Mouse (Mus musculus) liver, embryonic 11.5 days (tissue): ENCODE measurements at regions not wholly inside any gene's neighbourhood (a gene's known extent, or its start where the extent isn't known, plus 50 kb on each side); places are given as distances from the start of the nearest gene placed in this dataset.

Experiments used
- ATAC-seq: fragments of 200-750 bp; cut with Nextera tagmentation; replicated peaks from 2 replicates; pipeline ENCODE4 v1.8.0; 2017; ENCODE audit warnings: moderate number of reproducible peaks, mild to moderate bottlenecking, moderate TSS enrichment, moderate library complexity; ENCODE audit not compliant: low FRiP score
- DNase-seq: peaks from one replicate; pipeline ENCODE4 v3.0.0-alpha.2; 2017; ENCODE audit warnings: low spot score
- H3K27ac ChIP-seq: fragments of 300-500 bp; sonication (generic); 2 replicates; pipeline ENCODE4 v1.5.1; 2014; ENCODE audit warnings: mild to moderate bottlenecking, low read depth, low read length, control low read depth
- H3K27me3 ChIP-seq: fragments of 300-500 bp; sonication (generic); replicated peaks from 2 replicates; pipeline ENCODE4 v1.6.1; 2014; ENCODE audit warnings: low read length, mixed read lengths; ENCODE audit not compliant: control insufficient read depth, insufficient read depth
- H3K36me3 ChIP-seq: fragments of 300-500 bp; sonication (generic); 2 replicates; pipeline ENCODE4 v1.6.1; 2014; ENCODE audit warnings: mild to moderate bottlenecking, low read length, moderate library complexity, mixed read lengths; ENCODE audit not compliant: control insufficient read depth, insufficient read depth
- H3K4me1 ChIP-seq: fragments of 300-500 bp; sonication (generic); replicated peaks from 2 replicates; pipeline ENCODE4 v1.6.1; 2014; ENCODE audit warnings: low read length, mixed read lengths; ENCODE audit not compliant: control insufficient read depth, insufficient read depth
- H3K4me2 ChIP-seq: fragments of 300-500 bp; sonication (generic); 2 replicates; pipeline ENCODE4 v1.6.1; 2014; ENCODE audit warnings: mild to moderate bottlenecking, control low read depth, moderate library complexity
- H3K4me3 ChIP-seq: fragments of 300-500 bp; sonication (generic); 2 replicates; pipeline ENCODE4 v1.5.1; 2014; ENCODE audit warnings: low read depth, low read length, control low read depth
- H3K9ac ChIP-seq: fragments of 300-500 bp; sonication (generic); 2 replicates; pipeline ENCODE4 v1.6.1; 2014; ENCODE audit warnings: low read depth, low read length, control low read depth
- H3K9me3 ChIP-seq: fragments of 300-500 bp; sonication (generic); 2 replicates; pipeline ENCODE4 v1.6.1; 2016; ENCODE audit warnings: low read length, inconsistent platforms, mixed read lengths; ENCODE audit not compliant: control insufficient read depth
- WGBS: fragments of 180-500 bp; shearing (Covaris S2); extraction: QIAGEN DNeasy Blood & Tissue Kit; methylation state at CpG from one replicate; pipeline ENCODE4 v1.1.7; 2014; 5-methylcytosine and 5-hydroxymethylcytosine counted together

- H3K4me2 ChIP-seq, result no peak overlapping the region
- no peak overlapping the region for H3K27ac ChIP-seq
- WGBS, result 75% methylated on average over 8 of the region's 8 CpGs
- H3K4me3 ChIP-seq, result no peak overlapping the region
- H3K9ac ChIP-seq, result no peak overlapping the region
- no peak for ATAC-seq
- no peak for DNase-seq
- no peaks in the 10 kb centered on the region for H3K27me3 ChIP-seq
- H3K36me3 ChIP-seq, result no peaks in the 10 kb centered on the region
- no peaks in the 10 kb centered on the region for H3K4me1 ChIP-seq
- H3K9me3 ChIP-seq, result no peaks in the 10 kb centered on the region
These were observed 251.3 kb upstream of the Ptger4 start for GRCm38 (mm10) chr15:5495187-5495849.

GRCm38 (mm10) chr15:5495954-5496353 lies 252.0 kb upstream of the Ptger4 start:
- Histone ChIP-seq H3K27me3 (no peaks in the 10 kb centered on the region), H3K9me3 (no peaks in the 10 kb centered on the region), H3K9ac (no peak overlapping the region), H3K4me2 (no peak overlapping the region), H3K4me1 (no peaks in the 10 kb centered on the region), H3K27ac (no peak overlapping the region), H3K36me3 (no peaks in the 10 kb centered on the region), H3K4me3 (no peak overlapping the region)
- DNase-seq (no peak), ATAC-seq (no peak)
- 79% methylated on average over 2 of the region's 2 CpGs for WGBS

- no peak overlapping the region for H3K4me2 ChIP-seq
- no peaks in the 10 kb centered on the region for H3K27me3 ChIP-seq
- H3K27ac ChIP-seq, result no peak overlapping the region
- 87% methylated on average over 3 of the region's 3 CpGs for WGBS
- ATAC-seq (no peak), DNase-seq (no peak)
- no peaks in the 10 kb centered on the region for H3K4me1 ChIP-seq
- H3K9me3 ChIP-seq, result no peaks in the 10 kb centered on the region
- no peak overlapping the region for H3K9ac ChIP-seq
- no peaks in the 10 kb centered on the region for H3K36me3 ChIP-seq
- H3K4me3 ChIP-seq, result no peak overlapping the region
These were observed 260.5 kb upstream of the Ptger4 start for GRCm38 (mm10) chr15:5504502-5504901.

- H3K27me3 ChIP-seq, result no peaks in the 10 kb centered on the region
- WGBS, result 67% methylated on average over 5 of the region's 5 CpGs
- ATAC-seq, result no peak
- H3K4me3 ChIP-seq, result no peak overlapping the region
- no peak for DNase-seq
- H3K4me1 ChIP-seq, result no peaks in the 10 kb centered on the region
- H3K27ac ChIP-seq, result no peak overlapping the region
- no peak overlapping the region for H3K9ac ChIP-seq
- H3K4me2 ChIP-seq, result no peak overlapping the region
- H3K9me3 ChIP-seq, result no peaks in the 10 kb centered on the region
- H3K36me3 ChIP-seq, result no peaks in the 10 kb centered on the region
These were observed 263.0 kb upstream of the Ptger4 start for GRCm38 (mm10) chr15:5506848-5507544.

GRCm38 (mm10) chr15:5507545-5507913 lies 263.5 kb upstream of the Ptger4 start:
- H3K9ac ChIP-seq, result no peak overlapping the region
- no peak overlapping the region for H3K27ac ChIP-seq
- 66% methylated on average over 3 of the region's 3 CpGs for WGBS

GRCm38 (mm10) chr15:5510056-5510455 lies 266.1 kb upstream of the Ptger4 start:
- H3K4me2 ChIP-seq, result no peak overlapping the region
- H3K9me3 ChIP-seq, result no peaks in the 10 kb centered on the region
- ATAC-seq (no peak), DNase-seq (no peak)
- H3K27me3 ChIP-seq, result no peaks in the 10 kb centered on the region
- H3K9ac ChIP-seq, result no peak overlapping the region
- H3K4me1 ChIP-seq, result no peaks in the 10 kb centered on the region
- no peak overlapping the region for H3K27ac ChIP-seq
- no peak overlapping the region for H3K4me3 ChIP-seq
- WGBS, result 55% methylated on average over 3 of the region's 3 CpGs
- no peaks in the 10 kb centered on the region for H3K36me3 ChIP-seq

More at GRCm38 (mm10) chr15:5507545-5507913, 263.5 kb upstream of the Ptger4 start:
- ATAC-seq (no peak), DNase-seq (no peak)
- no peaks in the 10 kb centered on the region for H3K36me3 ChIP-seq
- no peaks in the 10 kb centered on the region for H3K27me3 ChIP-seq
- no peaks in the 10 kb centered on the region for H3K4me1 ChIP-seq
- H3K4me2 ChIP-seq, result no peak overlapping the region
- no peak overlapping the region for H3K4me3 ChIP-seq
- H3K9me3 ChIP-seq, result no peaks in the 10 kb centered on the region

- Histone ChIP-seq H3K9me3 (no peaks in the 10 kb centered on the region), H3K27ac (no peak overlapping the region), H3K4me2 (no peak overlapping the region), H3K9ac (no peak overlapping the region), H3K4me3 (no peak overlapping the region), H3K4me1 (no peaks in the 10 kb centered on the region), H3K36me3 (no peaks in the 10 kb centered on the region), H3K27me3 (no peaks in the 10 kb centered on the region)
- DNase-seq (no peak), ATAC-seq (no peak)
- WGBS, result 63% methylated on average over 3 of the region's 3 CpGs
These were observed 267.1 kb upstream of the Ptger4 start for GRCm38 (mm10) chr15:5511046-5511445.

- Histone ChIP-seq H3K27me3 (no peaks in the 10 kb centered on the region), H3K9me3 (no peaks in the 10 kb centered on the region), H3K4me1 (no peaks in the 10 kb centered on the region), H3K4me2 (no peak overlapping the region), H3K36me3 (no peaks in the 10 kb centered on the region), H3K27ac (no peak overlapping the region), H3K9ac (no peak overlapping the region), H3K4me3 (no peak overlapping the region)
- WGBS, result 80% methylated on average over 5 of the region's 5 CpGs
- DNase-seq (no peak), ATAC-seq (no peak)
These were observed 268.6 kb upstream of the Ptger4 start for GRCm38 (mm10) chr15:5512546-5512945.

GRCm38 (mm10) chr15:5513146-5513545 lies 269.2 kb upstream of the Ptger4 start:
- Histone ChIP-seq H3K36me3 (no peaks in the 10 kb centered on the region), H3K4me3 (no peak overlapping the region), H3K9me3 (no peaks in the 10 kb centered on the region), H3K4me2 (no peak overlapping the region), H3K27me3 (no peaks in the 10 kb centered on the region), H3K9ac (no peak overlapping the region), H3K4me1 (no peaks in the 10 kb centered on the region), H3K27ac (no peak overlapping the region)
- no peak for ATAC-seq
- no peak for DNase-seq
- 56% methylated on average over 4 of the region's 4 CpGs for WGBS
